Mouse (Mus musculus): ENCODE measurements around the gene Ogfod3. TPM values are rescaled to one million over a fixed set of nuclear protein-coding genes. Genes with fewer than 3 reads are reported as not detected.

Gene Ogfod3
- polyA plus RNA-seq, 1 experiment from 2014 or later = 19.7 TPM

DNA sequence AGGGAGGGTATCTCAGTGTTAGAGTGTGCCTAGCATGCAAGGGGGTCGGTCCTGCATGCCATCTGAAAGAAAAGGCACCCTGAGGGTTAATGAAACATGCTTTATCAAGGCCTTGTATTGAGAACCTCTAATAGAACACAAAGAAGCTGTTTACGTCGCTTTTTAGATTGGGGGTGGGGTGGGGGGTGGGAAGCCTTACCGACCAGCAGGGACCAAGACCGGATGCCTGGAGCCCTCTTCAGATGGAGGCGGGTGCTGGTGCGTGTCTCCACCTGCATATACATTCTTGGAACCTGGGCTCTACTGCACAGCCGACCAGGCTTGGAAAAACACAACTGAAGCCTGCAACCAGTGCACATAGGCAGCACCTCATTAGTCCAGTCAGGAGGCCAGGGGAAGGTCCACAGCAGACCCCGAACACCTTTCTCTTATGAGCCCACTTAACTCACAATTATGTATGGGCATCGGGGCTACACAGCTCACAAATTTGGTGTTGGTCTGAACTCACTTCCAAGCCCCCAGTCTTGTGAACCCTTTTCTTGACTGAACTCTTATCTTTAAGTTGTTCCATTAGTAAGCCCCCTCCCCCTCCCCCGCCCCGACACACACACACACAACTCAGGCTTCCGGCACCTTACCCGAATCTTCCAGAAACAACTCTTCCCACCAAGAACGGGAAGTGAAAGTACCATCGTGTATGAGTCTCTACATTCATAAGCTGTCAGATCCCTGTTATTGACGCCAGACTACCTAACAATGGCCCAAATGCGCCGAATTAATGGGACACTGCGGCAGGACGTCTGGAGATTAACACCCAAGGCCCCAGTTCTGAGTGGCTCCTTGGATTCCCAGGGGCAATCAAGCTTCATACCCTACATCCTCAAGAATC, 23.9 kb upstream of the Ogfod3 start:
- no peak; the same call in none of the 2 replicates for ATAC-seq (ENCODE audit: low FRiP score)
- peaks cover 17% of the 10 kb centered on the region for H3K4me1 ChIP-seq
- H3K9ac ChIP-seq = peak overlapping the region; percentile 77
- peak overlapping the region; percentile 65 for H3K27ac ChIP-seq
- peak overlapping the region; percentile 80 for H3K4me2 ChIP-seq
- no peaks in the 10 kb centered on the region for H3K27me3 ChIP-seq
- peak overlapping the region; percentile 73 for H3K4me3 ChIP-seq (replicated peaks)
- WGBS = 25% methylated on average over 21 of the region's 21 CpGs
- H3K9me3 ChIP-seq = no peaks in the 10 kb centered on the region
- H3K36me3 ChIP-seq (replicated peaks) = peaks cover 36% of the 10 kb centered on the region

DNA sequence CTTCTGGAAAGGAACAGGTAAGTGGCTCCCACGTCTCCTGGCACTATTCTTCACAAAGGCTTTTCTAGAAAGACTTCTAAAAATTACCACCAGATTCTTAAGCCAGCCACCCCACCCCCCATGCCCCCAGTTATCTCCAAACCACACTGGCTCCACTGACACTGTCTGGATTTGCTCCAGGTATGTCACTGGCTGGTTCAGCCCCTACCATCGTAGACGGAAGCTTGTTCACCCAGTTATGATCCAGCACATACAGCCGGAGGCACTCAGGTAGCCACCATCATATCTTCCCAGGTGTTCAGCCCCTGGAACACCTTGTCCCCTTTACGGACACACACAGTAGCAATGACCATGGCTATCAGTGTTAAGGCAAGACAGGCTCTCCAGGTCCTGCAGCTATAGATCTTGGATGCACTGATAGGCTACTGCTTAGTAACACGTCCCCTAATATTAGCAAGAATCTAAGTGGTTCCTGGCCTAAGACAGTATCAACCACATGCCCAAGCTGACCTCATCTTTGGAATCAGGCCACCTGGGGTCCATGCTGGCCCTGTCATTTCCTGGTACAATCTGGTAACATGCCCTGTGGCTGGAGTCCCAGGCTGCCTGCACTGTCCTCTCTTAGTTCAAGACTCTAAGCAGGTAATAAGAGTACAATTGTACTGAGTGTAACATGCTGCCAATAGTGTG, 17.0 kb upstream of the Ogfod3 start:
- Histone ChIP-seq H3K9ac (no peak overlapping the region), H3K27ac (no peak overlapping the region), H3K9me3 (no peaks in the 10 kb centered on the region), H3K4me3 (replicated peaks) (no peak overlapping the region), H3K4me1 (no peaks in the 10 kb centered on the region), H3K36me3 (replicated peaks) (peaks cover 87% of the 10 kb centered on the region), H3K4me2 (no peak overlapping the region), H3K27me3 (no peaks in the 10 kb centered on the region)
- ATAC-seq (ENCODE audit: low FRiP score) = no peak
- 90% methylated on average over 6 of the region's 6 CpGs for WGBS

DNA sequence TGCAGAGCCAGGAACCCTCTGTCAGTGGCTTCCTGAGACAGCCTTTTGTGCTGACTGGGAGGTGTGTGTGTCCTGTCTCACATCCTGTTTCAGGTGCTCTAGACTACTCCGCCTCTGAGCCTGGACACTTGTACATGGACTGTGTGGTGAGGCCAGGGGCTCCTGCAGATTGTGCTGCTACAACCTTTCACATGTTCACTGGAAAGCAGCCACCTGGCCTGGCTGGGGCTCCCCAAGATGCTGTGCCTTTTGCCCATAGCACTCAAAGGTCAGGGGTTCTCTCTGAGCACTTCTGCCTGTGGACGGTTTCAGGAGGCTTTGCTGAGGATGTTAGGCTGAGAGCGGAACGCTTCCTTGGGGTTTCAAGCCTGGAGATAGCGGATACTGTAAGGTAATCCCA, 16.3 kb upstream of the Ogfod3 start:
- no peak for ATAC-seq (ENCODE audit: low FRiP score)
- peaks cover 82% of the 10 kb centered on the region for H3K36me3 ChIP-seq (replicated peaks)
- no peak overlapping the region for H3K9ac ChIP-seq
- no peaks in the 10 kb centered on the region for H3K27me3 ChIP-seq
- no peak overlapping the region for H3K4me2 ChIP-seq
- H3K4me1 ChIP-seq = no peaks in the 10 kb centered on the region
- H3K9me3 ChIP-seq = no peaks in the 10 kb centered on the region
- WGBS = 95% methylated on average over 5 of the region's 5 CpGs
- no peak overlapping the region for H3K4me3 ChIP-seq (replicated peaks)
- no peak overlapping the region for H3K27ac ChIP-seq

DNA sequence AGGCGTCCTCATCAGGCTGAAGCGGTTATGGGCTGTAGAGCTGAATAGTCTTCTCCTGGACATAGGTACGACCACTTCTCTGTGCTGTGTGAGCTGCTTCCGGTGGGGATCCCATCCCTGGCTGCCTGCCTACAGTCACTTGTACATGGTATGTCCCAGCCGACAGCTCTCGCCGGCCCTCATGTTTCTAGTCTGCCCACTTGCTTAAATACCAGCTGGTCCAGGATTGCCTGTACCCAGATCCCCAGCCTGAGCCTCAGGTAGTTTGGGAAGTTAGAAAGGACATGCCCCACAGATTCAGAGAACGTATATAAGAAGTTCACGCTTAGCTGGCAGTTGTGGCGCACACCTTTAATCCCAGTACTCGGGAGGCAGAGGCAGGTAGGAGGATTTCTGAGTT, 15.3 kb upstream of the Ogfod3 start:
- no peak for ATAC-seq (ENCODE audit: low FRiP score)
- no peak overlapping the region for H3K9ac ChIP-seq
- no peaks in the 10 kb centered on the region for H3K27me3 ChIP-seq
- no peaks in the 10 kb centered on the region for H3K4me1 ChIP-seq
- no peaks in the 10 kb centered on the region for H3K9me3 ChIP-seq
- H3K27ac ChIP-seq = no peak overlapping the region
- no peak overlapping the region for H3K4me2 ChIP-seq
- no peak overlapping the region for H3K4me3 ChIP-seq (replicated peaks)
- peaks cover 72% of the 10 kb centered on the region for H3K36me3 ChIP-seq (replicated peaks)
- 88% methylated on average over 11 of the region's 11 CpGs for WGBS

DNA sequence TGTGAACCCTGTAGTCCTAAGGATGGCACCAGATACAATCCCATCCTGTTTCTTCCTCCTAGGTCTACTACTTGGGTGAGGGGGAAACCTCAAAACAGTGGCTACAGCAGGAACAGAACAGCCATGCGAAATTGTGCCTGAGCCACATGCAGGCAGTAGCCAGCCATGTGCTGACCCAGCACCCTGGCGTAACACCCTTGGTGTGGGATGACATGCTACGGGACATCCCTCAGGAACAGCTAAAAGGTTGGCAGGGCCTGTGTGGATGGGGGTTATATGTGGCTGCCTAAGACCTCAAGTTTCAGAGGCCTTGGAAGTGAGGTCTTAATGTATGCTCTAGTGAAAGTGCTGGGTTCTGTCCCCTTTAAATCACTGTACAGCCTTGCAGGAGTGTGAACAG, 12.3 kb upstream of the Ogfod3 start:
- WGBS = 95% methylated on average over 3 of the region's 3 CpGs
- Histone ChIP-seq H3K9ac (no peak overlapping the region), H3K36me3 (replicated peaks) (peaks cover 49% of the 10 kb centered on the region), H3K9me3 (no peaks in the 10 kb centered on the region), H3K4me2 (no peak overlapping the region), H3K4me3 (replicated peaks) (no peak overlapping the region), H3K27me3 (no peaks in the 10 kb centered on the region), H3K4me1 (no peaks in the 10 kb centered on the region), H3K27ac (no peak overlapping the region)
- no peak for ATAC-seq (ENCODE audit: low FRiP score)

DNA sequence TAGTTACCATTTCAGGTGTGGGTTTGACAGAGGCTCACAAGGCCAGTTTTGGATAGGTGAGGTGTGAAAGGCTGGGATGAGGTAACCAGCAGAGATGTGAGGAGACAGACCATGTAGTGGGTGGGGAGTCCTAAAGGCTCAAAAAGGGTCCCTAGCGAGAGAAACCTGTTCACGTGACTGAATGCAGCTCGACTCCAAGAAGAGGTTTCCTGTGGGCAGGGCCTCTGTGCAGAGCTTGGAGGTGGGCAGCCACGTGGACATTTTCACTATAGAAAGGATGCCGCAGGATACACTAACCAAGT, 701 bp downstream of the Ogfod3 start:
- ATAC-seq (ENCODE audit: low FRiP score) = no peak
- Histone ChIP-seq H3K4me1 (peaks cover 15% of the 10 kb centered on the region), H3K27me3 (no peaks in the 10 kb centered on the region), H3K4me3 (replicated peaks) (peak overlapping the region; percentile 80), H3K27ac (no peak overlapping the region), H3K4me2 (peak overlapping the region; percentile 85), H3K9ac (no peak overlapping the region), H3K36me3 (replicated peaks) (peaks cover 6% of the 10 kb centered on the region), H3K9me3 (no peaks in the 10 kb centered on the region)
- 0% methylated on average over 5 of the region's 5 CpGs for WGBS

DNA sequence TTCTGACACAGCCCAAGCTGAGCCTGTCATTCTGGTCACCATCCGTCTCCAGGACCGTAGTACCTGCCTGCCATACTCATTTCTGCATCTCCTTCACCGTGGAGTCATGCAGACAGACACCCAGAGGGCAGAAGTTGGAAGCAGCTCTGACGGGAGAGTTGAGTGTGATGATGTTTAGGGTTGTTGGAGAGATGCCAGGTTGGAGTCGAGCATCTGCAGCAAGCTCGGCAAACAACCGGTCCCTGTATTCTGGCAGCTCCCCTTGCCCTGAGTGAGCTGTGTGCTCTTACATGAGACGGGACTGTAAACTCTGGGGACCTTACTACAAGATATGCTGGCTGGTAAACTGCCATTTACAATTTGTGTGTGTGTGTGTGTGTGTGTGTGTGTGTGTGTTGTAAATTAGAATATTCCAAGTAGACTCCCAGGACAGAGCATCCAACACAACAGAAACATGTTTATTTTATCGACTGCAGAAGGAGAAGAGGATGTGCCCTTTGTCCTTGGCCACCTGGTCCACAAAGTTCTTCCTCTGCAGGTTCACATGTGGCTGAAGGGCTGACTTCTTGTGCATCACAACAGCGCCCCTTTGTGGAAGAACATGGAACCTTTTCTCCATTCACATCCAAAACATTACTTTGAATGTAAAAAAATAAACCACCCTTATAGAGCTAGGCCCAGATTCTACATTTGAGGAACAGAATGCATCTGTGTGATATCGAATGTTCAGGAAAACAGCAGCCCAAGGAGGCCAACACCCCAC, 2.9 kb downstream of the Ogfod3 start:
- Histone ChIP-seq H3K9me3 (no peaks in the 10 kb centered on the region), H3K27me3 (no peaks in the 10 kb centered on the region), H3K9ac (no peak overlapping the region), H3K4me3 (replicated peaks) (no peak overlapping the region), H3K27ac (no peak overlapping the region), H3K36me3 (replicated peaks) (no peaks in the 10 kb centered on the region; the same call in 1 of the 2 replicates), H3K4me2 (no peak overlapping the region), H3K4me1 (peaks cover 15% of the 10 kb centered on the region)
- whole genome bisulfite sequencing = 68% methylated on average over 11 of the region's 11 CpGs
- ATAC-seq (ENCODE audit: low FRiP score) = no peak

DNA sequence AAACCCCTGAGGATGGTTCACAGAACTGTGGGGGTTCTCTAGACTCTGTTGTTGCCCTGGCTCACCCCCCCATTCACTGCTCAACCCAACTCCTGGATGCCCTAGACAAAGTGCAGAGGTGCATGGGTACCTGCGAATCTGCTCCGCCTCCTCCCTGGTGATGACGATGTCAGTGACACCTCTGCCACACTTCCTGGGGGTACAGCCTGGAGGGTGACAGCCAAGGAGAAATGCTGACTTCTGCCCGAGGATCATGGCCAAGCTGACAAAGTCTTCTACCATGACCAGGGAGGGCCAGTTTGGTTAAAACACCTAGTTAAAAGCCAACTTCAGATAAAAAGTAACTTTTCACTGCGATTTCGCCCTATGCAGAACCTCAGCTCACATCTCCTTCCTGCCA, 3.7 kb downstream of the Ogfod3 start:
- WGBS = 90% methylated on average over 6 of the region's 6 CpGs
- Histone ChIP-seq H3K9me3 (no peaks in the 10 kb centered on the region), H3K27ac (no peak overlapping the region), H3K9ac (no peak overlapping the region), H3K4me2 (no peak overlapping the region), H3K4me3 (replicated peaks) (no peak overlapping the region), H3K4me1 (peaks cover 15% of the 10 kb centered on the region), H3K27me3 (no peaks in the 10 kb centered on the region), H3K36me3 (replicated peaks) (no peaks in the 10 kb centered on the region; the same call in 1 of the 2 replicates)
- no peak for ATAC-seq (ENCODE audit: low FRiP score)

DNA sequence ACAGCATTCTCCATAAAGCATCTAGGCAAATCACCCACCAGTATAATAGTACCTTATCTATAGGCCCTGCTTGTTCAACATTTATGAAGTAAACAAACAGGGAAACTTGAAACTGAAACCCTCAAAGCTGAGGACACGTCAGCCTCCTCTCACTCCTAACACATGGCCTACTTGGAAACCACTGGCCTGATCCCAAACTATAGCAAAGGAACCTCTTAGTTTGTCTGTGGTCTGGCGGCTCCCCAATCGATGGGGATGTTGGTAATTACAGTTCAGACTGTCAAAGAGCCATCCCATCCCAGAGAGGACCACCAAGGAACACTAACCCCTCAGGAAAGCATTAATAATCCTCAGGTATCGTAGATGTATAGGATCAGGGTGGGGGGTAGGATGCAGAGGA, 4.7 kb downstream of the Ogfod3 start:
- H3K36me3 ChIP-seq (replicated peaks) = peaks cover 3% of the 10 kb centered on the region
- H3K27me3 ChIP-seq = no peaks in the 10 kb centered on the region
- ATAC-seq (ENCODE audit: low FRiP score) = no peak
- no peak overlapping the region for H3K4me3 ChIP-seq (replicated peaks)
- no peak overlapping the region for H3K9ac ChIP-seq
- H3K9me3 ChIP-seq = no peaks in the 10 kb centered on the region
- WGBS = 73% methylated on average over 4 of the region's 4 CpGs
- H3K4me2 ChIP-seq = no peak overlapping the region
- peaks cover 10% of the 10 kb centered on the region for H3K4me1 ChIP-seq
- no peak overlapping the region for H3K27ac ChIP-seq

DNA sequence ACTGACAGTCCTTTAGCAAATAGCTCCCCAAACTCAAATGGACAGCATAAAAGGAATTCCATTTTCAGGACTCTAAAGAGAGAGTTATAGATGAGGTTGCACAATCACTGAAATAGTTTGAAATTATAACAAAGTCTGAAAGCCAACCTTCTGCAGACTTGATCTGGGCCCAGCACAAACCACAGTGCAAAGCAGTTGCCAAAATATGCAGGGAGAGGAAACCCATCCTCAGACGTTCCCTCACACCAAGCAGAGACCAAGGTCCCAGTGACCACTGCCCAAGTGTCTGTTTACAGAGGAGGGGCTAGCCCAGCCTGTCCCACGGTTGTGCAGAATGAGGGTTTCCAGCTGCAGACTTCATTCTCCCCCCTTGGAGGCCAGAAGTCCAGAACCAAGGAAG, 5.9 kb downstream of the Ogfod3 start:
- Histone ChIP-seq H3K9ac (no peak overlapping the region), H3K4me2 (no peak overlapping the region), H3K4me1 (peaks cover 3% of the 10 kb centered on the region), H3K9me3 (no peaks in the 10 kb centered on the region), H3K27me3 (no peaks in the 10 kb centered on the region), H3K4me3 (replicated peaks) (no peak overlapping the region), H3K36me3 (replicated peaks) (peaks cover 3% of the 10 kb centered on the region), H3K27ac (no peak overlapping the region)
- 63% methylated on average over 2 of the region's 2 CpGs for WGBS
- ATAC-seq (ENCODE audit: low FRiP score) = no peak

DNA sequence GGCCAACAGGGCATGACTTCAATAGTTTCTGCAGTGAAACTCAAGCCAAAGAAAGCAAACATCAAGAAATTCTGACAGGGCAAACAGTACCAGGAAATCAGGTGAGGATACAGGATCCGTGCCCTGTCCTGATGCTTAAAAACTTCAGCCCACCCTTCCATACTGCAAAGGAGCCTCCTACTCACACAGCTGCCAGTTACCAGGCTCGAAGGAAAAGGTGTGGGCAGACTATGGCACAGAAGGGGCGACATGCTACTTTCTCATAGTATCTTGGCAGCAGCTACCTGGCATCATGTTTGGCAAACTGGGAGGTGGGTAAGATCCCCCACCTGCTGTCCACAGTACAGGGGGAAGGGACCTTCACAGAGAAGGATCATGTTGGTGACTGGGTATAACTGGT, 11.1 kb downstream of the Ogfod3 start:
- Histone ChIP-seq H3K4me2 (no peak overlapping the region), H3K4me3 (replicated peaks) (no peak overlapping the region), H3K4me1 (no peaks in the 10 kb centered on the region), H3K36me3 (replicated peaks) (peaks cover 3% of the 10 kb centered on the region), H3K9ac (no peak overlapping the region), H3K27ac (no peak overlapping the region), H3K9me3 (no peaks in the 10 kb centered on the region), H3K27me3 (no peaks in the 10 kb centered on the region)
- ATAC-seq (ENCODE audit: low FRiP score) = no peak
- whole genome bisulfite sequencing = 91% methylated on average over 3 of the region's 3 CpGs

DNA sequence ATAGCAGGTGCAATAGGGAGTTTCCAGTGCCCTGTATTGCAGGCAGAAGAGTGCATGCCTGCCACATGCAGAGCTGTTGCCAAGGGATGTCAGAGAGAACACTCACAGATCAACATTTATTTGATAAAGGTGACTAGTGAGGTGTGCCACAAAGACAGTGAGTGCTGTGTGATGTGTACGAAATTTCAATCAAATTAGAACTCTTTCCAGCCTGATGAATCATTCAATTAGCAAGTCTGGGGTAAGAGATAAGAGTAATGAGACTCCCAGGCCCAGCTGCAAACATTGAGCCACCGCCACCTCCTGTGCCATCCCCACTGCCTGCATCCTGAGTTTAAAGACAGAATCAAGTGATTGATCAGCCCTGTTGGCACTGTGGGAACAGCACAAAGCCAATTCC, 11.8 kb downstream of the Ogfod3 start:
- 79% methylated on average over 2 of the region's 2 CpGs for WGBS
- H3K27ac ChIP-seq = no peak overlapping the region
- peaks cover 3% of the 10 kb centered on the region for H3K36me3 ChIP-seq (replicated peaks)
- ATAC-seq (ENCODE audit: low FRiP score) = no peak
- no peaks in the 10 kb centered on the region for H3K4me1 ChIP-seq
- no peak overlapping the region for H3K9ac ChIP-seq
- no peaks in the 10 kb centered on the region for H3K27me3 ChIP-seq
- no peak overlapping the region for H3K4me3 ChIP-seq (replicated peaks)
- no peaks in the 10 kb centered on the region for H3K9me3 ChIP-seq
- H3K4me2 ChIP-seq = no peak overlapping the region
